Mouse (Mus musculus): ENCODE measurements around the gene Wdr6. TPM values are rescaled to one million over a fixed set of nuclear protein-coding genes. Genes with fewer than 3 reads are reported as not detected.
"Not testable (repeated sequence)": the region's sequence is repeated elsewhere in the genome, so short reads cannot be mapped to it uniquely, and the experiment has no call there.

The Wdr6 gene
- 14.6 TPM in 2 replicates for polyA plus RNA-seq (2012; ENCODE audit: insufficient read depth, insufficient read length, missing spikeins)

- Histone ChIP-seq H3K4me3 (ENCODE audit: insufficient read depth, low read depth, low read length) (peak within 1 kb of the TSS; percentile 74), H3K4me1 (ENCODE audit: control insufficient read depth, insufficient read depth, insufficient read length, low read length) (peaks cover 8% of the 10 kb centered on the region)
Measured at GRCm38 (mm10) chr9:108578545-108579343, at the start of gene Wdr6. Wdr6 (minus strand) TSS chr9:108578739.

DNA sequence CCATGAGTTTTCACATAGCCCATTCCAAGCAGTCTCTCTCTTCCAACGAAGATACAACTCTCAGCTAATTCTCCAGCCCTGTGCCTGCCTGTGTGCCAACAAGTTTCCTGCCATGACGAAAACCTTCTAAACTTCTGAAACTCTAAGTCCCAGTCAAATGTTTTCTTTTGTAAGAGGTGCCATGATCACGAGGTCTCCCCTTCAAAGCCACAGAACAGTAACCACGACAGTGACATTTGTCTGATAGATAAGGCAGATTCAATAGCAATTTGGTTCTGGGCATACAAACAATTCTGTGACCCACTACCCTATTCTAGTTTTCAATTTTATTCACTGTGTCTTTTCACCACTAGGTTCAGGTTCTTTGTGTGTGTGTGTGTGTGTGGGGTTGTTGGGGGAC, 49.6 kb upstream of the Wdr6 start:
- no peak overlapping the region for H3K27ac ChIP-seq (replicated peaks; ENCODE audit: low read depth, low read length)
- H3K4me3 ChIP-seq (ENCODE audit: insufficient read depth, low read depth, low read length), result no peak overlapping the region
- peaks cover 3% of the 10 kb centered on the region; the same call in 1 of the 2 replicates for H3K4me1 ChIP-seq (ENCODE audit: control insufficient read depth, insufficient read depth, insufficient read length, low read length)

More at GRCm38 (mm10) chr9:108578545-108579343, at the start of gene Wdr6:
- peak within 1 kb of the TSS; percentile 49 for H3K27ac ChIP-seq (replicated peaks; ENCODE audit: low read depth, low read length)

DNA sequence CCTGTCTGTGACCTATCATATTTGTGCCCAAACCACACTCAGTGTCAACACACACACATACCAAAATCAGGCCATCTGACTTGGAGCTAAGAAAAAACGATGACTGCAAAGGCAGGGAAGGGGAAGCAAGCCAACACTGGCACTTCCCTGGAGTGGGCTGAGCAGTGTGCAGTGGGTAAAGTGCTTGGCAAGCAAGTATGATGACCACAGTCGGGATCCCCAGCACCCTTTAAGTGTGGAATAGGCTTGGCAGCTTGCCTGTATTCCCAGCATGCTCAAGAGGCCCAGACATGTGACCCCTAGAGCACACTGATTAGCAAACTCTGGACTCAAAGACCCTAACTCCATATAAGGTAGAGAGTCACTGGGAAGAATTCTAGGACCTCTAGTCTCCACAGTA, 48.0 kb upstream of the Wdr6 start:
- Histone ChIP-seq H3K4me1 (ENCODE audit: control insufficient read depth, insufficient read depth, insufficient read length, low read length) (peaks cover 3% of the 10 kb centered on the region; the same call in 1 of the 2 replicates), H3K27ac (replicated peaks; ENCODE audit: low read depth, low read length) (no peak overlapping the region), H3K4me3 (ENCODE audit: insufficient read depth, low read depth, low read length) (no peak overlapping the region)

- Histone ChIP-seq H3K4me1 (ENCODE audit: control insufficient read depth, insufficient read depth, insufficient read length, low read length) (no peaks in the 10 kb centered on the region), H3K27ac (replicated peaks; ENCODE audit: low read depth, low read length) (no peak overlapping the region), H3K4me3 (ENCODE audit: insufficient read depth, low read depth, low read length) (no peak overlapping the region)
Measured at GRCm38 (mm10) chr9:108617301-108617700, 38.8 kb upstream of the Wdr6 start.

GRCm38 (mm10) chr9:108611488-108611887, 32.9 kb upstream of the Wdr6 start:
- no peak overlapping the region for H3K27ac ChIP-seq (replicated peaks; ENCODE audit: low read depth, low read length)
- H3K4me3 ChIP-seq (ENCODE audit: insufficient read depth, low read depth, low read length), result no peak overlapping the region
- no peaks in the 10 kb centered on the region for H3K4me1 ChIP-seq (ENCODE audit: control insufficient read depth, insufficient read depth, insufficient read length, low read length)

GRCm38 (mm10) chr9:108608889-108609288, 30.4 kb upstream of the Wdr6 start:
- H3K4me1 ChIP-seq (ENCODE audit: control insufficient read depth, insufficient read depth, insufficient read length, low read length), result no peaks in the 10 kb centered on the region
- no peak overlapping the region for H3K27ac ChIP-seq (replicated peaks; ENCODE audit: low read depth, low read length)

GRCm38 (mm10) chr9:108607929-108608328, 29.4 kb upstream of the Wdr6 start:
- not testable (repeated sequence) for H3K27ac ChIP-seq (replicated peaks; ENCODE audit: low read depth, low read length); H3K4me3 ChIP-seq (ENCODE audit: insufficient read depth, low read depth, low read length); H3K4me1 ChIP-seq (ENCODE audit: control insufficient read depth, insufficient read depth, insufficient read length, low read length)

More at GRCm38 (mm10) chr9:108608889-108609288, 30.4 kb upstream of the Wdr6 start:
- no peak overlapping the region for H3K4me3 ChIP-seq (ENCODE audit: insufficient read depth, low read depth, low read length)

- no peaks in the 10 kb centered on the region for H3K4me1 ChIP-seq (ENCODE audit: control insufficient read depth, insufficient read depth, insufficient read length, low read length)
- H3K4me3 ChIP-seq (ENCODE audit: insufficient read depth, low read depth, low read length), result no peak overlapping the region
- no peak overlapping the region for H3K27ac ChIP-seq (replicated peaks; ENCODE audit: low read depth, low read length)
Measured at GRCm38 (mm10) chr9:108601986-108602385, 23.4 kb upstream of the Wdr6 start.

DNA sequence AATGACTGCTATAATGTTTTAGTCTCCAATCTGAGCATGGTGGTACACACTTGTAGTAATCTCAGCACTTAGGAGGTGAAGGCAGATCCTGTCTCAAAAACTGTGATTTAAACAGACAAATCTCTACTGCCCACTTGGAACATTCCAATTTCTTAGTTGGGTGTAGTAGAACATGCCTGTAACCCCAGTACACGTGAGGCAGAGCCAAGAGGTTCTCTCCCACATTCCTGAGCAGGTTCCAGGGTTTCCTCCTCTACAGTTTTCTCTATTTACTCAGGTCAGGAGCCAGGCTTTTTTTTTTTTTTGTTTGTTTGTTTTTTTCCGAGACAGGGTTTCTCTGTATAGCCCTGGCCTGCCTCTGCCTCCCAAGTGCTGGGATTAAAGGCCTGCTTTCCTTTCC, 21.5 kb upstream of the Wdr6 start:
- no peaks in the 10 kb centered on the region for H3K4me1 ChIP-seq (ENCODE audit: control insufficient read depth, insufficient read depth, insufficient read length, low read length)
- no peak overlapping the region for H3K27ac ChIP-seq (replicated peaks; ENCODE audit: low read depth, low read length)
- no peak overlapping the region for H3K4me3 ChIP-seq (ENCODE audit: insufficient read depth, low read depth, low read length)

DNA sequence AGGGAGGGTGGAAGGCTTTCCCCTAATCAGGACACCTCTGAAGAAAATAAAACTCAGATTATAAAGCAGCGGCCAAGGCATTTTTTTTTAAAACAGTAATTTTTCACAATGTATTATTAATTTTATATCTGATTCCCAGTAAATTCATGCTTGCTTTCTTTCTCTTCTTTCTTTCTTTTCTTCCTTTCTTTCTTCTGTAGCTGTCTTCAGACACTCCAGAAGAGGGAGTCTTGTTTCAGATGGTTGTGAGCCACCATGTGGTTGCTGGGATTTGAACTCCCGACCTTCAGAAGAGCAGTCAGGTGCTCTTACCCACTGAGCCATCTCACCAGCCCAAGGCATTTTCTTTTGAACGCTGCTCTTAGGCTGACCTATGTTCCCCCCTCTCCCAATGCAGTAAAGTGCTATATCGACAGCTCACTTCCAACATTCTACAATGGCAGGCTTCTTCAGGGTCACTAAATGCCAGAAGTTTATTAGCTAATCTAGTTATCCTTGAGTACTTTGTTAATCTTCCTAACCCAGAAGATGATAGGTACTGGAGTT, 20.6 kb upstream of the Wdr6 start:
- Histone ChIP-seq H3K27ac (replicated peaks; ENCODE audit: low read depth, low read length) (no peak overlapping the region), H3K4me3 (ENCODE audit: insufficient read depth, low read depth, low read length) (no peak overlapping the region), H3K4me1 (ENCODE audit: control insufficient read depth, insufficient read depth, insufficient read length, low read length) (no peaks in the 10 kb centered on the region)

GRCm38 (mm10) chr9:108596998-108597764, 18.6 kb upstream of the Wdr6 start, which contains the start of gene P4htm:
P4htm (minus strand) TSS chr9:108597667.
- Histone ChIP-seq H3K4me1 (ENCODE audit: control insufficient read depth, insufficient read depth, insufficient read length, low read length) (no peaks in the 10 kb centered on the region), H3K27ac (replicated peaks; ENCODE audit: low read depth, low read length) (no peak within 1 kb of the TSS), H3K4me3 (ENCODE audit: insufficient read depth, low read depth, low read length) (peak within 1 kb of the TSS; percentile 90)

GRCm38 (mm10) chr9:108594354-108594753, 15.8 kb upstream of the Wdr6 start:
- no peak overlapping the region for H3K4me3 ChIP-seq (ENCODE audit: insufficient read depth, low read depth, low read length)
- no peaks in the 10 kb centered on the region for H3K4me1 ChIP-seq (ENCODE audit: control insufficient read depth, insufficient read depth, insufficient read length, low read length)
- no peak overlapping the region for H3K27ac ChIP-seq (replicated peaks; ENCODE audit: low read depth, low read length)

- Histone ChIP-seq H3K4me1 (ENCODE audit: control insufficient read depth, insufficient read depth, insufficient read length, low read length) (no peaks in the 10 kb centered on the region), H3K4me3 (ENCODE audit: insufficient read depth, low read depth, low read length) (no peak overlapping the region), H3K27ac (replicated peaks; ENCODE audit: low read depth, low read length) (no peak overlapping the region)
Measured at GRCm38 (mm10) chr9:108591462-108591861, 12.9 kb upstream of the Wdr6 start.

DNA sequence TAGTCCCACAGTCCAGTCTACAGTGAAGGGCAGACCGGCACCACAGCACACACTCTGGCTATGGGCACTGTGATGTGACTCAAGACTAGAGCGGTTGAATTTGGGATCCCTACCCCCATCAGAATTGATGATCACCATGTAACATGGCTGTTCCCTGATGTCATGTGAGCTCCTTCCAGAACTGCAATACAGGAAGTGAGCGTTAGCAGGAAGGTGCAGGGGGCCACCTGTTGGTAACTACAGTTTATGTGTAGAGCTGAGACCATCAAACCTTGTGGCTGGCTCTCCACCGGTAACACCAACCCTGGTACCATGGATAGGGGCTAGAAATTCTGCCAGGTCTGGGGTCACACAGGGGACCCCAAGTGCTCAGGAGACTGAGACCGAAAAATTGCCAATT, 10.7 kb upstream of the Wdr6 start:
- Histone ChIP-seq H3K4me3 (ENCODE audit: insufficient read depth, low read depth, low read length) (no peak overlapping the region), H3K27ac (replicated peaks; ENCODE audit: low read depth, low read length) (no peak overlapping the region), H3K4me1 (ENCODE audit: control insufficient read depth, insufficient read depth, insufficient read length, low read length) (no peaks in the 10 kb centered on the region)

DNA sequence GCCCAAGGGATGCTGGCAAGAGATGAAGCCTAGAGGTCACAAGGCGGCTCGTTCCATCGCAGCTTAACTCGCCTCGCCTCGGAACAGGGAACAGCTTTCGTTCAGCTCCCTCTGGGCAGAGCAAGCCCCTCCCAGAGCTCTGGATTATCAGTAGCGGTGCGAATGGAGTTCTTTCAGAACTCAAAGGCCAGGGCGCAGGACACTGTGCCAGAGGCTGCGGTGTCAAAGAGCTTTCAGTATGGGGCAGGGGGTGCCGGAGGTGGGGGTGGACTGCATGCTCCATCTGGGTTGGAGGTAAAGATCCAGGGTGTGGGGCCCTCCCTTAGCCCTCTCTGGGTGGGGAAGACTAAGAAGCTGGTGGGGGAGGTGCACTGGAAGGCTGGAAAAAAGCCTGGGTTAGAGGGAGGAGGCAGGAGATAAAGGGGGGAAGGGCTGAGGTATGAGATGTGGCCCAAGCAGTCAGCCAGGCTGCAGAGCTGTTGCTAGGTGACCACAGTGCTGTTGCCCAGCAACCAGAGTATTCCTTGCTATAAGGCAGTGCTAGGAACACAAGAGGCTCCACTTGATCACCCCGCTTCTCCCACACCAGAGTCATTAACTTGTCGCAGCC, 9.1 kb upstream of the Wdr6 start:
- H3K4me3 ChIP-seq (ENCODE audit: insufficient read depth, low read depth, low read length), result no peak overlapping the region
- H3K4me1 ChIP-seq (ENCODE audit: control insufficient read depth, insufficient read depth, insufficient read length, low read length), result no peaks in the 10 kb centered on the region
- H3K27ac ChIP-seq (replicated peaks; ENCODE audit: low read depth, low read length), result no peak overlapping the region

Measured in brown adipose tissue, adult 24 weeks (tissue).